Mouse (Mus musculus): Measurements from ENCODE around the gene Lrrc55.

- no peak for TF ChIP-seq POLR2A (IDR thresholded peaks at IDR 0.05; ENCODE audit: insufficient read depth, low read depth, low read length)
- TF ChIP-seq CTCF (IDR thresholded peaks at IDR 0.05): no peak
- TF ChIP-seq EP300 (IDR thresholded peaks at IDR 0.05; ENCODE audit: insufficient read depth, low read depth, low read length): no peak
These were observed 57.2 kb downstream of the Lrrc55 start for GRCm38 (mm10) chr2:85139846-85140245.
